Mouse (Mus musculus): ENCODE data around the gene Pnkp. TPM values are rescaled to one million over a fixed set of nuclear protein-coding genes. Genes with fewer than 3 reads are reported as not detected.
A peak's percentile ranks its signal among the peaks of the same experiment; 100 is the strongest.
"Not testable (repeated sequence)": the region's sequence is repeated elsewhere in the genome, so short reads cannot be mapped to it uniquely, and the experiment has no call there.

Gene Pnkp
- total RNA-seq, 2 experiments from 2014 or later: 19.2 to 20.2 TPM

DNA sequence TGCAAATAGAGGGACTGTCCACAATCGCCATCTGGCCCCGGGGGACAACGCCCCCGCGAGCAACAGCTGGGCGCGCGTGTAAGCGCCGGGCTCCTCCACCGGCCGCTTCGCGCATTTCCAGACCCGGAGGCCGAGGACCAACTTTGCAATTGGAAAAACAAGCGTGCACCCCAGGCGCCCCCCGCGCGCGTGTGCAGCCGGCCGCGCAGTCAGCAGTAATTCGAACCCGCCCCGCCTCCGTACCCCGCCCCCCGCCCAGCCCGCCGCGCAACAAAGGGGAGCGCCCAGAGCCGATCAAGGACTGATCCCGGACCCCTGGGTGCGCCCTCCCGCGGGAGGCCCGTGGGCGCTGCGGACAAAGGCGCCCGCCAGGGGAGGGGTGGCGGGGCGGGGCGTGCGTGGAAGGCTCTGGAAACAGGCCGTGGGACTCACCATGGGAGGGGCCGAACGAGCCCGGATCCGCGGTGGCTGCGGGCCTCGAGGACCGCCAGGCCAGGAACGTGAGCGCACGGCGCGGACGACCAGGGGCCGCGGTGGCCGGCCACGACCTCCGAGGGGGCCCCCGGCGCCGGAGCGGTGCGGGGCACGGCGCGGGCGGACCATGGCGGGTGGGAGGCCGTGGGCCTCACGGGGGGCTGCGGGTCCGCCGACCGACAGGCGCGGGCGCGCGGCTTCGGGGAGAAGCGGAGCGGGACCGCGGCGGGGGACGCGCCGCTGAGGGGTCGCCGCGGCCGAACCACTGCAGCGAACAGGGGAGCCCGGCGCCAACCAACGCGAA, 12.2 kb downstream of the Pnkp start:
- DNase-seq (ENCODE audit: low spot score): peak; percentile 71

DNA sequence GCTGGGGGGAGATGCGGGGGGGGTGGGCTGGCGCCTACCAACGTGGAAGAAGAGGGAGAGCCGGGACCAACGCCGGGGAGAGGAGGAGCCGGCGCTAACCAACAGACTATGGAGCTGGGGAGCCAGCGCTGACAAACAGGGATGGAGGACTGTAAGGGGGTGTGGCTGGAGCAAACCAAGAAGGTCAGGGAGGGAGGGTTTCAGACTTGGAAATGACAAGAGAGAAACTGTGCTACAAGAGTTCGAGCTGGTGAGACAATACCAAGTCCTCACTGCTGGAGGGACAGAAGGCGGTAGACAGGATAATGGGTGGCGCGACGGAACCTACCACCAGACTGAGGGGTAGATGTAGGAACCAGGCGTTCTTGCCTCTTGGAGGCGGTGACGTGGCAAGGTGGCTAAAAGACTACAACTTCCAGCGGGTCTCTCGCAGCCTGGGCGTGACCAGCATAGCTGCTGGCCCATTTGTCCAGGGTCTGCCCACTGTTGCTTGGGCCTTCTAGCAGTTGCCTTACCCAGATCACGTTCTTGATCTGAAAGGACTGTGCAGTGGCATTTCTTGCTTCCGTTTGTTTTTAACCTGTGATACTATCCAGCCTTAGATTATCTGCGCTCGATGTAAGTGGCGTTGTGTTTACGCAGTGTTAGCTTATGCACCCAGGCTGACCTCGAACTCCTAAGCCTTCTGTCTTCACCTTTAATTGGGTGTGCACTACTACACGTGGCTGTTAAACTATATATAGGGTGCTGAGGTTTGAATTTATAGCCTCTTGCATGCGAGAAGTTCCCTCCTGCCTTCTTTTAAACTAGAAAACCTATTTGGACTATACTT, 13.0 kb downstream of the Pnkp start, which contains the start of gene Ptov1:
Ptov1 (minus strand) TSS at position 92 of the 832 bp plus-strand sequence.
- DNase-seq (ENCODE audit: low spot score): peak; percentile 93

DNA sequence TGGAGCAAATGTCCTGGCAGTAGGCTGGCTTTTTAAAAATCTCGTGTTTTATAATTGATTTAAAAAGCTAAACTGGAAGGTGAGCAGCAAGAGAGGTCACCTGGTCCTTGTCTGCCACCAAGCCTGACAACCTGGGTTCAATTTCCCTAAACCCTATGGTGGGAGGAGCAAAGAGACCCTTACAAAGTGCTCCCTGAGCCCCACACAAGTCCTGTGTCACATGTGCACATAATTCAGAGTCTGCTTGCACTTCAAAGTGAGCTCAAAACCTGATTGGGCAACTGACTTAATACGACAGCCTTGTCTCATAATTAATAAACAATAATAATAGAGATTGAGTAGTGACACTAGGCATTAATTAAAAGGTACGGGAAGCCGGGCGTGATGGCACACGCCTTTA, 13.7 kb downstream of the Pnkp start:
- no peak for DNase-seq (ENCODE audit: low spot score)

DNA sequence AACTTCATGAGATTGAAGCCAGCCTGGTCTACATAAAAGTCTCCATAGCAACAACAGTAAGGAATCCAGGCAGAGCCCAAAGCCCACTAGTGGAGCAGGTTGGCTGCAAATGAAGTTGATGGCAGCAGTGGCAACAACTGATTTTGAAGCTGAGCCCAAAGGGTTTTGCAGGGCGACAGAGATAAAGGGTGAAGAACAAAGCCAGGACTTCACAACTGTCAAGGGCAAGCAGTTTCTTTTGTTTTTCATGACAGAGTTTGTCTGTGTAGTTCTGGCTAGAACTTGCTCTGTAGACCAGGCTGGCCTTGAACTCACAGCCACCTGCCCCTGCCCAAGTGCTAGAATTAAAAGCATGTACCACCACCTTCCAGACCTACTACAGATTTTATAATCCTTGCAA, 14.2 kb downstream of the Pnkp start:
- DNase-seq (ENCODE audit: low spot score): no peak

DNA sequence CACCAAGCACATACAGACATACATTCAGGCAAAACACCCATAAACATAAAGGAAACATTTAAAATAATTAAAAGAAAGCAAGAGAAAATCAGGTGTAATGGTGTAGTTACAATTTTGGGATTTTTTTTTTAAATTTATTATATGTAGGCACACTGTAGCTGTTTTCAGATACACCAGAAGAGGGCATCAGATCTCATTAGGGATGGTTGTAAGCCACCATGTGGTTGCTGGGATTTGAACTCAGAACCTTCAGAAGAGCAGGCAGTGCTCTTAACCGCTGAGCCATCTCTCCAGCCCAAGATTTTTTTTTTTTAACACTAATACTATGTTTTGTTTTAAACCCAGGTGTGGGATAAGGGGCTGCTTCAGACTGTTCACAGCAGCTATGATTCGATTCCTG, 14.8 kb downstream of the Pnkp start:
- not testable (repeated sequence) for DNase-seq (ENCODE audit: low spot score)

DNA sequence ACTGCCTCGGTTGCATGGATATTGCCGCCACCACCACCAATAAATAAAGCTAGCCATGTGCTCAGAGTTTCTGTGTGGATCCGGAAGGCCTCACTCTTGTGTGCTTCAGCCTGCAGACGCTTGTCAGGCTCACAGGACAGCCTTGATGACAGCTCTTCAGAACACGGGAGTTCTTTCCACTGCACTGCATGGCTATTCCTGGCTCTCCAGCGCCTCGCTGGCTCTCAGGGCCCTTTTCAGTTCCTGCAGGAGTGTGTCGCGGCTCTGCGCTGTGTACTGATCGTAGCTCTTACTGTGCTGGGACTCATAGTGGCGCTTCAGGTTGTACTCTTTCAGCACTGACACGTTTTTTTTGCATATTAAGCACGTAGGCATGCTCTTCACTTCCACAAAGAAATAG, 20.9 kb downstream of the Pnkp start:
- no peak for DNase-seq (ENCODE audit: low spot score)

DNA sequence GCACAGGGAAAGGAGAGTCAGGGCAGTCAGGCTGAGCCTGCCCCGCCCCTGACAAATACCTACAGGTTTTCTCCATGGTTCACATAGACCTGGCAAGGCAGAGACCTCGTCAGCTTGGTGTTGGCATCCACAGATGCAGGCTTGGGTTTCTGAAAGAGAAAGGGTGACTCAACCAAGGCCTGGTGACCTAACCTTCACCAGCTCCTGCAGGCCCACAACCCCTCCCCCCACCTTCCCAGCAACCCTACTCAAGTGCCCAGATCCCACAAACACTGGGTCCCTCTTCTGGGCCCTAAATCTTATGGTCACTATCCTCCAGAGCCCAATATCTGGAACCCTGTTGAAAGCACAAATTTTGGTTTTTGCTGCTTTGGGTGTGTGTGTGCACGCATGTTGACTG, 26.1 kb downstream of the Pnkp start:
- no peak for DNase-seq (ENCODE audit: low spot score)

DNA sequence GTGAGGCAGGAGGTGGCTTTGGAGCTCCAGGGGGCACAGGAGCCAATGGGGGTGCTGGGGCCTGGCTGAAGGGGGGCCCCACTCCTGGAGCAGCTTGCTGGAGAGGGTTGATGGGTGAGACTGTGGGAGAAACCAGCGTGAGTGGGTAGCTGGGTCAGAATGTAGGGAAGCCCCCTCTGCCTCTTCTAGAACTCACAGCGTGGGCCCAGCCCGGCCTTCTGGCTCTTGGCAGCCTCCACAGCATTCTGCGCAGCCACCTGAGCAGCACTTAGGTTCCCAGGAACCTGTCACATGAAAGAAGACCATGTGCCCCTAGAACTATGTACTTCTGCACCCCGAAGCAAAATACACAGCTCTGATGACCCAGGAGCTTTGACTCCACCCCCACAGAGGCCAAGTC, 27.7 kb downstream of the Pnkp start:
- DNase-seq (ENCODE audit: low spot score): no peak

DNA sequence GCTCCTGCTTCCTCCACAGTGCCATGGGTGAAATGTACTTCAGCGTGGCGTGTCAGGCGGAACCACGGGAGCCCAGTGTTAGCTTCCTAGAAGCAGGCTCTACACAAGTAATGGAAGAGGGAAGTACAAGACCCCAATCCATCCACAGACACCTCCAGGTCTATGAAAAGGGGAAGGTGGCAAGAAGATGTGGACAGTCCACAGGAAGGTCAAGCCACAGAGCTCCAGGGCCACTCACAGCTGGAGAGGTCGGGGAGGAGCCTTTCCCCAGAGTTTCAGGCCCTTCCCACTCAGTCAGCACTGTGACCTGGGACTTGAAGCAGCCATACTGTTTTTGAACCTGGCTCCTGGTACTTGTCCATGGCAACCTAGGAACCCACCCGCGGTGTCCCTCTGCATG, 30.0 kb downstream of the Pnkp start:
- DNase-seq (ENCODE audit: low spot score): no peak

DNA sequence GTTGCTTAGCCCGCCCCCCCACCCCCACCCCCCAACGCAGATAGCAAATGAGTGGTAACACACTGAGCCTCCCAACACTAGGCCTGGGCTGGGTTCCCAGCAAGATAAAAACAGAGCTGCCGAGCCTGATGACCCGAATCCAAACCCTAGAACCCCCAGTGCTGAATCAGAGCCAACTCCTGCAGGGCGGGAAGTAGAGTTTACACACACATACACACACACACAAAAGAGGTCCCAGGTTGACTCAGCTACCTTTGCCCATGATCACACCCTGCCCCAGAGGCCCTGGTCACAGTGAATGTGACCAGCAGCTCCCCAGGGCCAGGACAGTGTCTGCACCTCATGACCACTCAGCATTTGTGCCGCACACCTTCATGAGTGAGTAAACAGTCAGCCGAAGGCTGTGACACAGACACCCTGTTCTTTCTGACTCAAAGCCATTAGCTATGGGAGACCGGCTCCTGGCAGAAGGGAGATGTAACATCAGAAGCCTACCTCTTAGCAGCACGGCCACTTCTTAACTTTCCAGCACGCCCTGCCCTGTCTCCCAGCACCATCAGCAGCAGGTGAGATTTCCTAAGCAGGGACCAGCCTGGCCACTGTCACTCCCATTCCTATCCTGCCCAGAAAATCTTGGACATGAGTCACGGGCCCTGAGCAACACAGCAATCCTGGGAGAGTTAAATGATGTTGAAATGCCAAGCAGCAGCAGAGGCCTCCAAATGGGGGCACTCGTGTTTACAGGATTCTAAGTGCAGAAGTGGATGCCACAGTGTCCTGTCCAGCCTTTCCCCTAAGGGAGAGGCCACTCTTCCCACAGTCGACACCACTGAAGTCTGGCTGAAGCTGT, 31.5 kb downstream of the Pnkp start:
- peak; percentile 52 for DNase-seq (ENCODE audit: low spot score)

DNA sequence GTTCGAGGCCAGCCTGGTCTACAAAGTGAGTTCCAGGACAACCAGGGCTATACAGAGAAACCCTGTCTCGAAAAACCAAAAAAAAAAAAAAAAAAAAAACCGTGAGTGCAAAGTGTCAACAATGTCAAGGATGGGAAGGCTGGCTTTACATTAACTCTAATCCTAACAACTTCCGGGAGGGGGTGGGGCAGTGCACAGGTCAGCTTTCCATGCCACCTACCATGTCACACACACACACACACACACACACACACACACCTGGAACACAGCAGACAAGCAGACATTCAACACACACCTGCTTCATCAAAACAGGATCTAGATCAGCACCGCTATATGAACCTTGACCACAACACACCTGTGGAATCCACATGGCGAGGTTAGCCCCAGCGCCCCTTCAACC, 33.2 kb downstream of the Pnkp start:
- DNase-seq (ENCODE audit: low spot score): no peak

DNA sequence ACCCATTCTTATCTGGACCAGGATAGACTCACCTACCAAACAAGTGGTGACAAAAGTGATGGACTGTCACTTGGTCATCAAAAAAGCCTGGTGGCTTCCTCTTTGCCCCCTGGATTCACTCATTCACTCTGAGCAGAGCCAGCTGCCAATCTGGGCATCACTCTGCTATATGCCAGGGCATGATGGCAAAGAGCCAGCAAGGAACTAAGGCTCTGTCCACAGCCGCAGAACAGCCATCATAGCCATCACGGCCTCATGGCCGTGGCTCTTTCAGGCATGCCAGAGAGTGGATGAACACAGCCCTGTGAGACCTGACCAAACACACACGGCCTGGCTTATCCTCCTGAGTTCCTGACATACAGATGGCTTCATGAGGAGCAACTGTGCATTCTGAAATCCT, 33.8 kb downstream of the Pnkp start:
- DNase-seq (ENCODE audit: low spot score): no peak

DNA sequence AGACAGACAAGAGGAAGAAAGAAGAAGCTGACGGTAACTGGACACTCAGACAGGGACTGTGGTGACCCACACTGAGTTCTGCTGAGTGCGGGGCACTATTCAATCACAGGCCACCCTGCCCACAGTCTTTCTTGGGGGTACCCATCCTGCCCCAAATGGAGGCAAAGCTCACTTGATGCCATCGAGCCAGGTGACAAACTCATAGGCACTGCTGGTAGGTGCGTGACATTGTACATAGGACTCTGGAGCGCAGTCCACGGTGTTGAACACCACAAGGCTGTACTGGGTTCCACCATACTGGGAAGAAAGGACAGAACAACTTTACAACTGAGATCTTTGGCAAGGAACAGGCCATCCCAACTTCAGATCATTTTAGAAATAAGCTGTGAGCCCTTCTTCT, 34.7 kb downstream of the Pnkp start:
- DNase-seq (ENCODE audit: low spot score): no peak

DNA sequence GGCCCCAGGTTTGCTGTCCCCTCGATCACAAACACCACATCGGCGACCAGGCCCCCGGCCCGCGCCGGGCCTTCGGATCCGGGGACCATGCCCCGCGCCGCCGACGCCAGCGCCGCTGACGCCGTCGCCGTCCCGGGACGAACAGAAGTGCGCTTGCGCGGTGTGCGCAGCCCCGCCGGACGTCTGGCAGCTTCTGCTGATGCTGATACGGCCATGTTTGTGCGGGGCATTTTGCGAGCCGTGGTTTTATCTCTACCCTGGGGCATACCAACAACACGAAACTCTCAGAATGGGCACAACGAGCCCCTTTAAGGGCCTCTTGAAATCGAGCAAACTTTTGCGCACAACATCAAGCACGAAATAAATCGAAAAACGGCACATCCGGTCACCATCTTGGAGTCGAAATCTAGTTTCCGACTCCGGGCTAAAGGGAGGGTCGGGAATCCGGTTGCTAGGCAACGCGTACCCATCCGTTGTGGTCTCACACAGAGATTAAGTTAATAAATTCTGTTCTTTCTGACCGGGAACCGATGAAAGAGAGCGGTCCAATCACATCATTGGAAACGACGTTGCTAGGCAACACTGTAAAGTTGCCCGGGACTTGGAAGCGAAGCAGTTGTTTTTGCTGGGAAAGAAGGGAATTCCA, 35.5 kb downstream of the Pnkp start, which contains the start of gene Med25:
Med25 (minus strand) TSS at position 437 of the 646 bp plus-strand sequence.
- peak; percentile 90 for DNase-seq (ENCODE audit: low spot score)

DNA sequence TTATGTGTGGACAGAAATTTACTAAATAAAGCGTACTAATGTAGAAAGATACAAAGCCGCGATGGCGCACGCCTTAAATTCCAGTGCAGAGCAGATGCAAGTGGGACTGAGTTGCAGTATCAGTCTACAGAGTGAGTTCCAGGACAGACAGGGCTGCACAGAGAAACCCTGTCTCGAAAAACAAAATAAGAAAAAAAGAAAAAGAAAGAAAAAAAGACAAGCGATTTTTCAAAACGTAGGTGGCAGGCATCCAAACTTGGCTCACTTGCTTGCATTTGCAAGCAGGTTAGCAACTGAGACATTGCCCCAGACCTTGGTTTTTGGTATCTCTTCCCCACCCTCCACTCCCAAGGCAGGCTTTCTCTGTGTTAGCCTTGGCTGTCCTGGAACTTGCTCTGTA, 36.3 kb downstream of the Pnkp start:
- no peak for DNase-seq (ENCODE audit: low spot score)

DNA sequence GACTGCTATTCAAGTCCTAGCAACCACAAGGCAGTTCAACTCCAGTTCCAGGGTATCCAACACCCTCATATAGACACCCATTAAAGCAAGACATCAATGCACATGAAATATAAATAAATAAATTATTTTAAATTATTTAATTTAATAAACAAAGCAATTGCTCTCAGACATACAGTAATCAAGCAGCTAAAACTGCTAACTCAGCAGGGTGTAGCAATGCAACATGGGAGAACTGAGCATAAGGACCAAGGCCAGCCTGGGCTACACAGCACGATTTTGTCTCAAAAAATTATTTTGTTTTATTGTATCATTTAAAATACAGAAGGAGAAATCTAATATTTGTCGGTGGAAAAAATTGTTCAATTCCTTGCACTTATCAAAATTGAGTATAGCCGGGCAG, 37.2 kb downstream of the Pnkp start:
- no peak for DNase-seq (ENCODE audit: low spot score)

DNA sequence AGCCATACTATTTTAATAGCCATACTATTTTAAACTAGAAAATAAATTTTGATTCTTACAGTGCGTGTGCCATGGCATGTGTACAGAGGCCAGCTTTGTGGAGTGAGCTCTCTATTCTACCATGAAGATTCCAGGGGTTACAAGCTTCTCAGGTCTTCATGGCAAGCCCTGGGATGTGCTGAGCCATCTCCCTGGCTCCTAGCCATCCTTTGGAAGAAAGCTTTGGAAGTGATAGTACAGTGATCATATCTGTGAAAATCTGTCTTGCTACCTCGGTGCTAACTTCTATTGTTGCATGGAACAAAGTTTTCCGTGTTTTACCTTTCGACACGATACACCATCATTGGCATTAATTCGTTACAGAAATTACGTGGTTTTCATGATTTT, 38.3 kb downstream of the Pnkp start:
- DNase-seq (ENCODE audit: low spot score): no peak

DNA sequence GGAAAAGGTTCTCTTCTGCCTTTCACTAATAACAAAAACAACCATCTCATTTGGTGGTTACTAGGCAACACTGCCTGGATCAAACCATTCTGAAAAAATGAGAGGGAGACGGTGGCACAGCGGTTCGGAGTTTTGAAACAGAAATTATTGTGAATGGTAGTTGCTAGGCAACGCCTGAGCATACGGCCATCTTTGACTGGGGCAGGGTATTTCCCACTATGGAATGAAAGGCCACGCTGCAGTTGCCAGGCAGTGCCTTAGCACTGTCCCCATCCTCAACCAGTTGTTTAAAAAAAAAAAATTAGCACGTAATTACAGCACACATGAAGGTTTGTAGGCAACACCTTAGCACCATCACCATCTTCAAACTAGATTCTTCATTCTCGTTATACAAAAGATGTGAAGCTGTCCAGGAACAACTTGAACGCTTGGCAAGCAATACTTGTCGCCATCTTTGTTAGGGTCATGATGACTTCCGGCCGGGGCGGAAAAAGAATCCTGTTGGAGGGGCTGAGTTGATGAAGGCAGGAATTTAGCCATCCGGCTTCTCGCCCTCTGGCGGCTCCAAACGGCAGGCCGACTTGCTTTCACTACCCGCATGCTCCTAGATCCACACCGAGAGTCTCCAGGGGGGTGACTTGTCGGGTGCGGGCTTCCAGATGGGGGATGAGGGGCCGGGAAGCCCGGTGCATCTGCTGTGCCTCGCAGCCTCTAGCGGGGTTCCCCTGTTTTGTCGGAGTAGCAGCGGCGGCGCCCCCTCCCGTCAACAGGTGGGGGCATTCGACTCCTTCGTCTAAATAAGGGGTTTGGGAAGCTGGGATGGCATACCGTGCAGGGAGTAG, 38.9 kb downstream of the Pnkp start, which contains the start of gene Fuz:
Fuz (plus strand) TSS at position 487 of the 842 bp plus-strand sequence.
- peak; percentile 93 for DNase-seq (ENCODE audit: low spot score)

DNA sequence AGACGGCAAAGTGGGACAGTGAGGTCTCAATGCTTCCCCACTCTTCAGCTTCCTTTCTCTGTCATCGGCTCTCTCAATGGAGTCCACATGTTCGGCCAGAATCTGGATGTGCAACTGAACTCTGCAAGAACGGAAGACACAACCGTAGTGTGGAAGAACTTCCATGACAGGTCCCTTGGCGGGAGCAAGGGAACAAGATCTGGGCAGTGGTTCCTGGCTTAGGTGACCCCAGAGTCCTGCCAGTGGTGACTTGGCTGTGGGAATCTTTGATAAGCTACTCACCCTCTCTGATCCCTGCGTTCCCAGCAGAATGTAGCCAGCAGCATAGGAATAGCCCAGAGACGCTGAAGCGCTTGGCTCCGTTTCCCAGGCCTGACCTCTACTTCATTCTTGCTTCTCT, 39.6 kb downstream of the Pnkp start:
- DNase-seq (ENCODE audit: low spot score): peak; percentile 43

DNA sequence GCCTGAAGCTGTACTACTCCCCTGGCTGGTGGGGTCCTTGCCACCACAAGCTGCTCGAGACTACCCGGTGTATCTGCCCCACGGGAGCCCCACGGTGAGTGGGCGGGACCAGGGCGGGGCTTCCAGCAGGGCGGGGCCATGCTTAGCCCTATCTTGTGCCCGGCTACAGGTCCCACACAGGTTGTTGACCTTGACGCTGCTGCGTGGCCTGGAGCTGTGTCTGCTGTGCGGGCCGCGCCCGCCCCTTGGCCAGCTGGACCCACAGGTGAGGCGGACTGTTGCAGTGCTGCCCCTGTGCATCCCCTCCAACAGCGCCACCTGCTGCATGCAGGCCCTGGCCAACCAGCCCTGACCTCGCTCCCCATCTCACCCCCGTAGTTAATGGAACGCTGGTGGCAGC, 41.7 kb downstream of the Pnkp start:
- no peak for DNase-seq (ENCODE audit: low spot score)

Measured in gastrocnemius, adult 18-20 months (tissue).